Mouse (Mus musculus) lung, embryonic 16.5 days (tissue): ENCODE measurements around the gene Smyd3. TPM values are rescaled to one million over a fixed set of nuclear protein-coding genes. Genes with fewer than 3 reads are reported as not detected.

Experiments used
- ATAC-seq: fragments of 200-750 bp; cut with Nextera tagmentation; 2 replicates; pipeline ENCODE4 v1.8.0; 2017; ENCODE audit warnings: low read depth, mild to moderate bottlenecking, moderate library complexity
- H3K27ac ChIP-seq: fragments of 300-500 bp; sonication (generic); 2 replicates; pipeline ENCODE4 v1.5.1; 2014; ENCODE audit warnings: mild to moderate bottlenecking, control low read depth, low read length
- H3K27me3 ChIP-seq: fragments of 300-500 bp; sonication (generic); 2 replicates; pipeline ENCODE4 v1.6.1; 2014; ENCODE audit warnings: low read depth, low read length, mixed read lengths; ENCODE audit not compliant: control insufficient read depth, insufficient read depth
- H3K36me3 ChIP-seq: fragments of 300-500 bp; sonication (generic); 2 replicates; pipeline ENCODE4 v1.6.1; 2014; ENCODE audit warnings: low read length; ENCODE audit not compliant: control insufficient read depth, insufficient read depth
- H3K4me1 ChIP-seq: fragments of 300-500 bp; sonication (generic); replicated peaks from 2 replicates; pipeline ENCODE4 v1.6.1; 2014; ENCODE audit warnings: low read length, mixed read lengths; ENCODE audit not compliant: control insufficient read depth, insufficient read depth
- H3K4me2 ChIP-seq: fragments of 300-500 bp; sonication (generic); 2 replicates; pipeline ENCODE4 v1.6.1; 2014; ENCODE audit warnings: low read depth, low read length, control low read depth
- H3K4me3 ChIP-seq: fragments of 300-500 bp; sonication (generic); 2 replicates; pipeline ENCODE4 v1.5.1; 2014; ENCODE audit warnings: mild to moderate bottlenecking, low read length, control low read depth
- H3K9ac ChIP-seq: fragments of 300-500 bp; sonication (generic); 2 replicates; pipeline ENCODE4 v1.6.1; 2014; ENCODE audit warnings: low read length, control low read depth
- H3K9me3 ChIP-seq: fragments of 300-500 bp; sonication (generic); 2 replicates; pipeline ENCODE4 v1.6.1; 2016; ENCODE audit warnings: low read length; ENCODE audit not compliant: control insufficient read depth
- WGBS: fragments of 180-500 bp; shearing (Covaris S2); extraction: QIAGEN DNeasy Blood & Tissue Kit; methylation state at CpG from one replicate; pipeline ENCODE4 v1.1.7; 2014; 5-methylcytosine and 5-hydroxymethylcytosine counted together
- polyA plus RNA-seq: library from polyadenylated mRNA; unstranded; fragments of >200 nt; fragmentation: Nextera tagmentation; extraction: Ambion mirVana; gene quantifications from 2 replicates; pipeline ENCODE4 v1.2.1, GENCODE M21; 2015

Gene Smyd3
- polyA plus RNA-seq, 1 experiment from 2014 or later = 16.8 TPM

DNA sequence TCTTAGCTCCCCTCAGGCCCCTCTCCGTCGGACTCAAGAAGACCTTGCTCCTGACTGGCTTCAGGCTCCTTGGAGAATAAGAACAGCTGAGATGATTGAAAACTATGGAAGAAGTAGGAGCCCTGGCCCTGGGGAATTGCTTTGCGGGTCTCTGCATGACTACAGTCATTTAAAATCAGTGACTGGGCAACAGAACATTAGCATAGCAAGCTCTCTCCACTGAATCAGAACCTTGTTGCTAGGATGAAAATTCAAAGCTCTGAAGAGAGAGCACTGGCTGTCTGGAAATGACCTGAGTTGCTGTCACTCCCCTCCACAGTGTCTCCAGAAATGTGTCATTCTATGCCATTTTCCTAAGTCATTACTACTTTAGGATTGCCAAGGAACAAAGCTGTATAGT, 357.1 kb downstream of the Smyd3 start:
- no peak overlapping the region for H3K9ac ChIP-seq
- H3K4me3 ChIP-seq = no peak overlapping the region
- H3K36me3 ChIP-seq = no peaks in the 10 kb centered on the region
- no peaks in the 10 kb centered on the region for H3K27me3 ChIP-seq
- no peak for ATAC-seq
- 73% methylated on average over 3 of the region's 3 CpGs for WGBS
- H3K4me1 ChIP-seq = no peaks in the 10 kb centered on the region
- no peak overlapping the region for H3K27ac ChIP-seq
- H3K4me2 ChIP-seq = no peak overlapping the region
- no peaks in the 10 kb centered on the region for H3K9me3 ChIP-seq

DNA sequence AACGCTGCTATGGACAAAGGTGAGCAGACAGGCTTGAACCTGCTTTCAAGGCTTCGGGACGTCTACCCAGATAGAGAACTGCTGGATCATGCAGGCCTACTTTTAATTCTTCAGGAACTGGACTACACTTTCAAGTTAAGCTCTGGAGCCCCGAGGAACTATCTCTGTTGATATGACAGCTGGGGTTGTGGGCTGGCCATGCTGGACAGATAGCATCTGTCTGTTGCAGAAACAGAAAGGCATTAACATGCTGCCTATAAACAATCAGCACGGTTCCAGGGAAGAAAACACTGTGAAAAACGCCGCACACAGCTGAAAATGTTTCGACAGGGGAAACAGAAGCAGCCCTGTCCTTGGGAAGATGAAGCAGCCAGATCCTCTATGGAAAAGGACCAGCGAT, 365.5 kb downstream of the Smyd3 start:
- Histone ChIP-seq H3K27me3 (no peaks in the 10 kb centered on the region), H3K9ac (no peak overlapping the region), H3K9me3 (no peaks in the 10 kb centered on the region), H3K4me3 (no peak overlapping the region), H3K4me1 (0 out of 2 replicates have a peak, but pooled peaks cover 2% of the 10 kb centered on the region), H3K36me3 (no peaks in the 10 kb centered on the region), H3K27ac (no peak overlapping the region), H3K4me2 (no peak overlapping the region)
- WGBS = 50% methylated on average over 9 of the region's 9 CpGs
- ATAC-seq = 0 out of 2 replicates have a peak, but pooled peaks have one; percentile 20

DNA sequence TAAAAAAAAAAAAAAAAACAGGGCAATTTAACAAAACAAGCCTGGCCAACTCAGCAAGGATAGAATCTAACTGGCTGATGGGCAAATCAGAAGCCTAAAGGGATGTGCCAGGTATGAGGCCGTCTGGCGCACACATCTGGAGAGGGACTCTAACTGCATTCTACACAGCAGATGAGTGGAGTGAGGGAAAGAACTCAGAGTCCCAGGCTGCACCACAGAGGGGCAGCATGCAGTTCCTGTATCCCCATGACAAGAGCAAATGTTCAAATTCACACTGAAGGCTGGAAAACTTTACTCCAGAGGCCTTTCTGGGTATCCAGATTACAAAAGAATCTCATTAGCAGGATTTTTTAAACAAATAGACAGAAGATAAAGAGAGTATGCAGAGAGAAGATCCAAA, 366.6 kb downstream of the Smyd3 start:
- Histone ChIP-seq H3K4me3 (no peak overlapping the region), H3K36me3 (no peaks in the 10 kb centered on the region), H3K4me2 (no peak overlapping the region), H3K9me3 (no peaks in the 10 kb centered on the region), H3K9ac (no peak overlapping the region), H3K4me1 (0 out of 2 replicates have a peak, but pooled peaks cover 2% of the 10 kb centered on the region), H3K27ac (no peak overlapping the region), H3K27me3 (no peaks in the 10 kb centered on the region)
- ATAC-seq = no peak
- WGBS = 69% methylated on average over 2 of the region's 2 CpGs

DNA sequence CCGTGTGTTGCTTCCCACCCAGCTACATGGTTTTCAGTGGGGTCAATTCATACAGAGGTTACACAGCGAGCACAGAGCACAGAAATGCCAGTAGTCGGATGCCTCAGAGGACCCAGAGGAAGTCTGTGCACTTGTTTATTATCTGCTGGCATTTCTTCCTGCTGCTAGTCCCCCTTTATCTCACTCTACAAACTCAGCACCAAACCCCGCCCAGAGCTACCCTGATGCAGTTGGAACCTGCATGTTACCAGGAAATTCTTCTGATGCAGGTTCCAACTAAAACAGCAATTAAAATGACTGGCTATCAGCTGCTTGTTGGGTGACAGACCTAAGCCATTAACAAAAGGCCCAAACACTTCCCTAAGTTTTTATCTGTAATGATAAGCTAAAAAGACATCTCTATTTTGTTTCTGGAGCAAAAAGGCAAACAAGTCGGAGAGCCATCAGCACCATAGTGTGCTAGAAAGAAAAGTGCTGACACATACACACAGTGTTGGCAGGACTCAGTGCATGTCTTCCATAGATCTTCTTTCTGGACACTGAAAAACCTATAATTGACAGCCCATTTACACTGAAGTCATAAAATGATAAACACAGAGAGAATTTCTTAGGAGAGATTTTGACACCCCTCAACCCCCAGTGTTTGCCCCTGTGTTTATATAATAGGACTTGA, 368.2 kb downstream of the Smyd3 start:
- 35% methylated on average over 5 of the region's 5 CpGs for WGBS
- no peak overlapping the region for H3K4me3 ChIP-seq
- no peaks in the 10 kb centered on the region for H3K27me3 ChIP-seq
- H3K27ac ChIP-seq = no peak overlapping the region
- no peak overlapping the region for H3K9ac ChIP-seq
- 0 out of 2 replicates have a peak, but pooled peaks cover 2% of the 10 kb centered on the region for H3K4me1 ChIP-seq
- no peak overlapping the region for H3K4me2 ChIP-seq
- no peak for ATAC-seq
- H3K36me3 ChIP-seq = no peaks in the 10 kb centered on the region
- H3K9me3 ChIP-seq = no peaks in the 10 kb centered on the region

DNA sequence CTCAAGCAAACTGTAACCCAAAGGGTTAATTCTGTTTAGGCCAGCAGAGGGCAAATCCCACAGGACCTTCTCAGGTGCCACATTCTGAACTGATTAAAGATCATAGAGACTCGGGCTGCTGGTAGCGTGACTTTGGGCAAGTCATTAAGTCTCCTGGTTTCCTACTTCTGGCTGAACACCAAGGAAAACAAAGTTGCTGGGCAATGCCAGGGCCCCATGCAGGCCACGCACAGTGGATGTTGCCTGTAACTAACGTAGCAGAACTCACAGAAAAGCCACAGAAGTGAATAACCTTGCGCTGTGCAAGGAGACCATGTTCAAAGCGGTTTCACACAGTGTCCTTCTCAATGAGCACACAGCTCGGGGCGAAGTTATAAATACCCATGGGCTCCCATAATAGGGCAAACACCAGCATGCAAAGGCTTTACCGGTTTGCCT, 371.1 kb downstream of the Smyd3 start:
- 60% methylated on average over 9 of the region's 9 CpGs for WGBS
- 0 out of 2 replicates have a peak, but pooled peaks cover 2% of the 10 kb centered on the region for H3K4me1 ChIP-seq
- no peak overlapping the region for H3K9ac ChIP-seq
- no peak overlapping the region for H3K4me2 ChIP-seq
- no peak overlapping the region for H3K27ac ChIP-seq
- no peaks in the 10 kb centered on the region for H3K27me3 ChIP-seq
- ATAC-seq = no peak
- H3K9me3 ChIP-seq = no peaks in the 10 kb centered on the region
- no peak overlapping the region for H3K4me3 ChIP-seq
- H3K36me3 ChIP-seq = no peaks in the 10 kb centered on the region

DNA sequence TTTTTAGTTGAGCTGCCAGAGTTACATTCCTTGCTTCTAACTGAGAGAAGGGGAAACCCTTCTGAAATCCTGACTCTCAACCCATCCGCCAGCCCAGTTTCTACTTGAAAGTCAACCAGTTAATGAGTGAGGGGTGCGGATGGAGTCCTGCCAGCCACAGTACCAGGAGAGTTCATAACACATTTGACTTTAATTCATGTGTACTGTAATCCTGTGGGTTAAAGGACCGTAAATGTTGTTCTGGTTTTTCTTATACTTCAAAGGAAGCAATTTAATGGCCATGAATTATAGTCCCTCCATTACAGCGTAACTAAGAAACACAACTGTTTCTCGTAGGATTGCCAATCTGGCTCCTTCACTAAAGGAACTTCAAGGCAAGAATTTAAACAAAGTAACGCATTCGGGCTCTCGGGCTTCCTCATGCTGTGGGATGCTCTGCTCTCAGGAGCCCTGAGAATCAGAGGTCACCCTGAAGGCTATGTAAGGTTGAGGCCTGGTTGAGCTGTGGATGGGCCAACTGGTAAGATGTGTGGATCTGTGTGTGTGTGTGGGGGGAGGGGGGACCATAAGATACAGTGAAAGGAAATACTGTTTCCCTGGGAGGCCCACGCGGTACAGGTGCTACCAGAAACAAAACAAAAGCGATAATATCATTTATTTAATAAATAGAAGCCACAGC, 374.5 kb downstream of the Smyd3 start:
- Histone ChIP-seq H3K27ac (no peak overlapping the region), H3K4me1 (no peaks in the 10 kb centered on the region), H3K27me3 (no peaks in the 10 kb centered on the region), H3K4me3 (no peak overlapping the region), H3K9ac (no peak overlapping the region), H3K4me2 (no peak overlapping the region), H3K36me3 (no peaks in the 10 kb centered on the region), H3K9me3 (no peaks in the 10 kb centered on the region)
- WGBS = 72% methylated on average over 11 of the region's 11 CpGs
- ATAC-seq = no peak

DNA sequence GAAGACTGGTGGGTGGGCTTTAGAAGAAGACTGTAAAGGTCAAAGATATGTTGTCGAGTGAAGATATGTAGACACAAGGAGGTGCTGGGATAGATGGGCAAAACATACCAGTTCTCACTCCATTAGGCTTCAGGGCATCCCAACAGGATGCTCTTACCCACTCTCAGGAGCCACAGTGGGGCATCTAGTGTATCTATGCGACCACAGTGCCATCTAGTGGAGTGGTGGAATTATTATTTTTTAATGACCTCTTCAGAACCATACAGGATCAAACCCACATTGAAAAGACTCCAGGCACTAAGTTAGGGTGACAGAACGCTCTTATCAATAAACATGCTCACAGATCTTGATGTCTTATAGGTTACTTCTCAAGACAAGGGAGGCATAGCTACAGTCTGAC, 375.7 kb downstream of the Smyd3 start:
- H3K36me3 ChIP-seq = no peaks in the 10 kb centered on the region
- no peak overlapping the region for H3K9ac ChIP-seq
- no peaks in the 10 kb centered on the region for H3K4me1 ChIP-seq
- WGBS = 27% methylated on average over 3 of the region's 3 CpGs
- H3K4me2 ChIP-seq = no peak overlapping the region
- H3K4me3 ChIP-seq = no peak overlapping the region
- ATAC-seq = peak; percentile 66
- H3K27ac ChIP-seq = no peak overlapping the region
- no peaks in the 10 kb centered on the region for H3K9me3 ChIP-seq
- no peaks in the 10 kb centered on the region for H3K27me3 ChIP-seq

DNA sequence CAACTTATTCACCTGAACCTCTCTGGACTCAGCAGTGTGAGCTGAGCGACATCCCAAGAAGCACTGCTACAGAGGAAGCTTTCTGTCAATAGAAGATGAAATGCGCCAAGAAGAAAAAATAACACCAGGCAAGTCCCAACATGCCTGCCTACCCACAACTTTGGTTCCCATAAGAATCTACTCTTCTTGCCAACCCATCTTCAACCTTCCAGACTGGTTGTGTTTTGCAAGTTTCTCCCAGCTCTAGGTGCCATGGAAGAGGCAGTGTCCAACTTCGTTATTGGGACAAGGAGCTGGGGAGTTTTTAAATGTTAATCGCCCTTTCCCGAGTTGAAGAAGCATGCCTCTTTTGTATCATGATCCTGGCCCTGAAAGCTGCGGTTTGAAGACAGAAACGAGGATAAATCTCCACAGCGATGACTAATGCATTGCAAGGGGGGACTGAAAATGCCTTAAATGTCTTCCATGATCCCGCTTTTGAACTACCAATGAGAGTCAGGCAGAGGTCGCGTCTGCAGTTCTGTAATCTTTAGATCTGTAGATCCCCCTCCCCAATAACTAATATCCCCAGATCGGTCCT, 376.7 kb downstream of the Smyd3 start:
- H3K9ac ChIP-seq = no peak overlapping the region
- WGBS = 71% methylated on average over 12 of the region's 12 CpGs
- H3K27ac ChIP-seq = no peak overlapping the region
- H3K4me2 ChIP-seq = no peak overlapping the region
- no peak overlapping the region for H3K4me3 ChIP-seq
- no peaks in the 10 kb centered on the region for H3K36me3 ChIP-seq
- H3K27me3 ChIP-seq = no peaks in the 10 kb centered on the region
- no peaks in the 10 kb centered on the region for H3K9me3 ChIP-seq
- ATAC-seq = no peak
- peaks cover 10% of the 10 kb centered on the region for H3K4me1 ChIP-seq

DNA sequence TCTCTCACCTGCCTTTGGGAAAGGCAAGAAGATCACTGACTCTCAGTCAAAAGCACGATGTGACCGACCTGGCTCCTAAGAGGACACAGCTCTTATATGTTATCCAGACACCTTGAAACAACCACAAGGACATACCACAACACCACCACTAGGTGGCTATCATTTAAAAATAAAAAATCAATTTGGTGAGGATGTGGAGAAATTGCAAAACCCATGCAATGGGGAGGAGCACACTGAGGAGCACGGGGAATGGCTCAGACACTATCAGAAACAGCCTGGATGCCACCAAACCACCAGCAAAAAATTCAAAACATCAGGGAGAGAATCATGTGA, 380.7 kb downstream of the Smyd3 start:
- WGBS = 47% methylated on average over 3 of the region's 3 CpGs
- Histone ChIP-seq H3K4me1 (peaks cover 10% of the 10 kb centered on the region), H3K9ac (no peak overlapping the region), H3K27ac (peak overlapping the region; percentile 26; the same call in 1 of the 2 replicates), H3K36me3 (no peaks in the 10 kb centered on the region), H3K9me3 (peaks cover 6% of the 10 kb centered on the region), H3K4me3 (no peak overlapping the region), H3K27me3 (no peaks in the 10 kb centered on the region), H3K4me2 (peak overlapping the region; percentile 29; the same call in 1 of the 2 replicates)
- ATAC-seq = no peak
